Mouse (Mus musculus) thymus, adult 18-20 months (tissue): Measurements from ENCODE around the gene Olfr1106.

Experiments used
- DNase-seq, 2 experiments: peaks; one replicate each; pipeline ENCODE4 v3.0.0; 2022; ENCODE audit warnings: mixed read lengths in 2 of 2

Olfr1106 gene

GRCm38 (mm10) chr2:87052173-87052572 lies at the start of gene Olfr1106:
Olfr1106 (minus strand) TSS chr2:87052273.
- DNase-seq: no peak

- DNase-seq: no peak
Observed at GRCm38 (mm10) chr2:87095908-87096307, 43.8 kb upstream of the Olfr1106 start, which contains the start of gene Olfr1109. Olfr1109 (minus strand) TSS chr2:87096008.

- no peak for DNase-seq
Observed at GRCm38 (mm10) chr2:87075717-87076116, 23.6 kb upstream of the Olfr1106 start, which contains the start of gene Olfr1107. Olfr1107 (minus strand) TSS chr2:87075817.

GRCm38 (mm10) chr2:87036431-87036830 lies 15.6 kb downstream of the Olfr1106 start, which contains the start of gene Olfr1105:
Olfr1105 (minus strand) TSS chr2:87036531.
- no peak for DNase-seq

GRCm38 (mm10) chr2:87026980-87027379 lies 25.1 kb downstream of the Olfr1106 start, which contains the start of gene Olfr1104:
Olfr1104 (minus strand) TSS chr2:87027080.
- no peak for DNase-seq

- no peak for DNase-seq
Observed at GRCm38 (mm10) chr2:86998098-86998497, 54.0 kb downstream of the Olfr1106 start, which contains the start of gene Olfr1102. Olfr1102 (plus strand) TSS chr2:86998398.
